Mouse (Mus musculus) C2C12 (cell line): ENCODE measurements around the gene Atg4a-ps.

Experiments used
- CTCF ChIP-seq: IDR thresholded peaks from one replicate; pipeline ENCODE4 v1.5.1; 2011; ENCODE audit not compliant: control insufficient read depth, insufficient read depth, insufficient read length
- MAX ChIP-seq: IDR thresholded peaks from one replicate; pipeline ENCODE4 v1.6.1; 2011; ENCODE audit warnings: mild to moderate bottlenecking, control low read depth
- MYOD1 ChIP-seq: IDR thresholded peaks from one replicate; pipeline ENCODE4 v1.6.1; 2011; ENCODE audit warnings: low read depth; ENCODE audit not compliant: control insufficient read depth, insufficient read length

DNA sequence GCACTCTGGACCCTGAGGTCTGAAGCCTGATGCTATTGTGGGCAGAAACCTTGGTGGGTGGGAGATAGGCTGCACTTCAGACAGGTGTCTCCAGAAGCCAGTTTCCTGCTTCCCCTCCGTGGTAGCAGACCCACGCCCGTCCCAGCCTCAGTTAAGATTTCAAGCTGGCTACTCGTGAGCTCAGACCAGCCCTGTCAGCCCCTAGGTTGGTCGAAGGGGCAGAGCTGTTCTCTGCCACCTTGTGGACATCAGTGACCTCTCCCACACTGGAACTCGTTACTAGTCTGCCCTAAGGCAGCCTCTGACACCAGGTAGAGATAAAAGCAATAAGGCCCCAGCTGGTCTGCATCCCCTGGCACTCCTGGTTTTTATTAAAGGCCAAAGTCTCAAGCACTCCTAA lies 28.9 kb downstream of the Atg4a-ps start:
- TF ChIP-seq CTCF (no peak), MYOD1 (no peak), MAX (no peak)
